Mouse (Mus musculus) lung, postnatal 0 days (tissue): Measurements from ENCODE around the gene Gxylt2.

ENCODE experiments used
- CTCF ChIP-seq: IDR thresholded peaks from 2 replicates; pipeline ENCODE4 v1.5.1; 2016; ENCODE audit warnings: antibody characterized with exemption, mild to moderate bottlenecking
- EP300 ChIP-seq: IDR thresholded peaks from 2 replicates; pipeline ENCODE4 v1.6.1; 2016; ENCODE audit warnings: antibody characterized with exemption, mild to moderate bottlenecking, control low read depth

GRCm38 (mm10) chr6:100734321-100734720 is 29.8 kb downstream of the Gxylt2 start:
- no peak for TF ChIP-seq CTCF
- no peak for TF ChIP-seq EP300
